Mouse (Mus musculus) left cerebral cortex, postnatal 4 days (tissue): ENCODE data around the gene D13Ertd608e. TPM values are rescaled to one million over a fixed set of nuclear protein-coding genes. Genes with fewer than 3 reads are reported as not detected.

Experiments
- total RNA-seq, 2 experiments: library from RNA; stranded (reverse); gene quantifications; 2 replicates each; pipeline ENCODE4 v1.2.3; 2021

Gene D13Ertd608e
- total RNA-seq, 2 experiments from 2014 or later: not detected

Other genes starting within 250 kb of the D13Ertd608e start
- gene Ccl28, start 212.2 kb upstream of the D13Ertd608e start, total RNA-seq: 1 to 10 TPM in 1 of 2 experiments, under 1 TPM in 1; 0.68 to 2.8 TPM
- 100 to 1,000 TPM; 814 to 887 TPM for gene Hmgcs1, start 145.6 kb upstream of the D13Ertd608e start, total RNA-seq
- gene Nim1k, start 80.1 kb upstream of the D13Ertd608e start, total RNA-seq: 10 to 100 TPM; 11.6 to 12.3 TPM
- gene Zfp131, start 45.1 kb upstream of the D13Ertd608e start, total RNA-seq: 10 to 100 TPM; 41.1 to 41.8 TPM
- gene AF067063, start 5.8 kb upstream of the D13Ertd608e start, total RNA-seq: not detected
- not detected for gene Tcstv1, start 58.8 kb downstream of the D13Ertd608e start, total RNA-seq
- not detected for gene Gm21761, start 93.3 kb downstream of the D13Ertd608e start, total RNA-seq
- not detected for gene B020031M17Rik, start 114.8 kb downstream of the D13Ertd608e start, total RNA-seq
- not detected for gene Gm36079, start 191.0 kb downstream of the D13Ertd608e start, total RNA-seq
- gene Gm21188, start 216.2 kb downstream of the D13Ertd608e start, total RNA-seq: not detected